Mouse (Mus musculus): Measurements from ENCODE around the gene Fads2.

DNA sequence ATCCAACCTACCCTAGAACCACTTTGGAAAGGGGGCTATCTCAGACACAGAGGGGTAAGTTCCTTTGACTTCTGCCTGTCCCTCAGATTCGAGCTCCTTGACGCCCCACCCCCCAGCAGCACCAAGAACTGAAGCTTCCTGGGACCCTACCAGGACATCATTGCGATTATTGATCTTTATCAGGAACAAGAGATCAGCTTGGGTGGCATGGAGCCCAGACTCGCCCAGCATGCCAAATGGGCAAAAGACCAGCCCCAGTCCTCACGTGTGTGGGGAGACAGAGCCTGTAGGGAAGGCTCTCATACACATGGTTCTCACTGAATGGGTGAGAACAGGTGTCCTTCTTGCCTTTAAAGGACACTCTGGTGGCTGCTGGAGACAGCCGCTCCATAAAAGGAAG lies 2.7 kb upstream of the Fads2 start:
- TF ChIP-seq POLR2A (IDR thresholded peaks at IDR 0.05; ENCODE audit: extremely low read depth, insufficient read depth, low read length) (no peak), CTCF (IDR thresholded peaks at IDR 0.05; ENCODE audit: low read depth, low read length) (no peak)
